Mouse (Mus musculus) layer of hippocampus, postnatal 36 days (tissue): ENCODE results near the gene Mtch1. TPM values are rescaled to one million over a fixed set of nuclear protein-coding genes. Genes with fewer than 3 reads are reported as not detected.
A peak's percentile ranks its signal among the peaks of the same experiment; 100 is the strongest.
"Not testable (repeated sequence)": the region's sequence is repeated elsewhere in the genome, so short reads cannot be mapped to it uniquely, and the experiment has no call there.

Experiments used
- DNase-seq, 2 experiments: peaks; one replicate each; pipeline ENCODE4 v3.0.0; 2022
- total RNA-seq, 2 experiments: library from RNA; stranded (reverse); gene quantifications; 2 replicates each; pipeline ENCODE4 v1.2.3; 2021

The Mtch1 gene
- total RNA-seq, 2 experiments from 2014 or later: 568 to 611 TPM

DNA sequence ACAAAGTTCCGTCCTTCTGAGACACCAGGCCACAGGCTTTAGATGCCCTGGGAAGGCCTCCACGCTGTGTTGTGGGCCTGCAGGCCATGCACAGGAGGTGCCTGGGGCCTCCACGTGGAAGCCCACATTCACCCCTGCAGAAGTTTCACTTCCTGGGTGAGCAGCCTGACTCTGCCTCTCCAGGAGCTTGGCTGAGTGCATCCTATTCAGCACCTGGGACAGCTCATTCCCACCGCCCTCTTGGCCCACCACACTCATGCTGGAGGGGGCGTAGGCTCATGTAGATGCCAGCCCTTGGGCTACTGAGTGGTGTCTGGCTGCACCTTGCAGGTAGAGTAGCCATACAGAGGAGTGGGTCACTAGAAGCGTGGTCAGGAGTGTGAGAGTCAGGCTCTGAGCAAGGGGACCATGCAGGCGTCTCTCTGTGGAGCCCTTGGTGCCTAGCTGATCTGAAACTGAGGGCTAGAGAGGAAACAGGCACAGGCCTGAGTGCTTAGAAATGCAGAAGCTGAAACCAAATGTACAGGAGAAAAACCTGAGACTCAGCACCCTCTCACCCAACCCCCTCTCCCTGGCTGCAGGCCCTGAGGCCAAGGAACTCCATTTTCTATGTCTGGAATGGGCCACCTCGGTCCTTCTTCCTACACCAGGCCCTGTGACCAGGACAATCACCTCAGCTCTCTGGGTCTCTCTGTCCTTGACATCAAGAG is 14.4 kb upstream of the Mtch1 start:
- DNase-seq: no peak

DNA sequence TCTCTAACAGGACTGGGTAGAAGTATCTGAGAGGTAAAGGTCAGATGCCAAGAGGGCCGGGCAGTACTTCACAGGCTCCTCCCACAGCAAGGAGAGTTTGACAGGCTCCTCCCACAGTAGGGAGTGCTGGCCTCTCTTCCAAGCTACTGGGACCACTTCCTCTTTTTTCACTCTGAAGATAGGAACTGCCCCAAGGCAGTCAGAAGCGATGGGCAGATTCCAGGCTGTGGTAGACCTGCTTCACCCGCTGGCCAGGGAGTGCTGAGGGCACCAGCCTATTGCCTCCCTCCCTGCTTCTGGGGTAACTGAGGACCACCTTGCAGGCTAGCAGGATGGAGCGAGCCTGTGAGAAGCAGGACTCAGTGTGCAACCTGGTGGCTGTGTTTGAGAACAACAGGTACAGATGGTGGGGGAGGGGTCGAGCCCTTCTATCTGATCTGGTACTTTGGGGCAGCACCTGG is 13.1 kb upstream of the Mtch1 start, which contains the start of gene Fgd2:
Fgd2 (plus strand) TSS at position 154 of the 461 bp plus-strand sequence.
- no peak for DNase-seq

DNA sequence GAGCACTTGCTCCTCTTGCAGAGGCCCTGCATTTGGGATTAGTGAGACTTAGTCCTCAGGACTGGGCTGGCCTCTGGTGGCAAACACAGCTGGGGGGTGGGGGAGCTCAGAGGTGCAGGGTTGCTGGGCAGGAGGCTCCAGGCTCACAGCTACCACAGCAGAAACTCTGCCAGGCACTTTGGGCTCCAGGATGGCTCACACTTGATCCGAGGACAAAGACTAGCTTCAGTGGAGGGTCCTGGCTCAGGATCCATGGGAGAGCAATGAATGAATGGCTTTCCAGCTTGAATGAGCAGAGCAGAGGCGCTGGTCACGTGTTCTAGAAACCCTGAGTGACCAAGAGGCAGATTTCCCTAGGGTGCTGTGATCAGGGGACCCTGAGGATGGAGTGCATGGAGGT is 11.2 kb upstream of the Mtch1 start:
- DNase-seq: no peak

DNA sequence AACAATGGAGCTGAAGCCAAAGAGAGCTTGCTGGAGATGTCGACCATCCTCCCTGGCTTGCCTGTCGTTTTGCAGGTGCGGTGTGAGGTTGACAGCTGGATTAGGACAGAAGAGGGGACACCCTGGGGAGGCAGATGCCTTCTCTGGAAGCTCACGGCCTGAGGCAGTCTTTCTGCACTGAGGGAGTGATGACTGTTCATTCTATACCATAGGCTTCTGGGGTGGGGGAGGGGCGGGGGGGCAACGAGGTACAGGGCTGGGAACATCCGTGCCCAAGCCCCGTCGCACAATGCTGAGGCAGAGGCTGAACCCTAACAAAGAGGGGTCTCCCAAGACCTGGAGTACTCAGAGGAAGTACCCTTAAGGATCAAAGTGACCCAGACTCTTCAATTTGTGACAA is 9.1 kb upstream of the Mtch1 start:
- peak in 1 of 2 experiments; percentile 2 for DNase-seq

DNA sequence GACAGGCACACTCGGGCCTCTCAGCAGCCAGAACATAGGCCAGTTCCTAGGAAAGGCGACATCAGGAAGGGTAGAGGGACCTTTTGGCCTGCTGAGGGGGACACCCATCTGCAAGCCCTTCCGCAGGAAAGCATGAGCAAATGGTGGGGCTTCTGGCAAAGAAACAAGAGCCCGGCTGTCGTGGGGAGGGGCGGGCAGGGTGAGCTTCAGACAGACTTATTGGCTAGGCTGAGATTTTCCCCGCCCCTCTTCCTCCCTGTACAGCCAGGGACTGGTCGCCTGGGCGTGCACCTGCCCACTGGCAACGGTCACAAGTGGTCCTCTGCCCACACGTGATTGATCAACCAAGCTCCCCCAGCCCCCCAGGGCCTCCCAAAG is 8.7 kb upstream of the Mtch1 start:
- DNase-seq: no peak

DNA sequence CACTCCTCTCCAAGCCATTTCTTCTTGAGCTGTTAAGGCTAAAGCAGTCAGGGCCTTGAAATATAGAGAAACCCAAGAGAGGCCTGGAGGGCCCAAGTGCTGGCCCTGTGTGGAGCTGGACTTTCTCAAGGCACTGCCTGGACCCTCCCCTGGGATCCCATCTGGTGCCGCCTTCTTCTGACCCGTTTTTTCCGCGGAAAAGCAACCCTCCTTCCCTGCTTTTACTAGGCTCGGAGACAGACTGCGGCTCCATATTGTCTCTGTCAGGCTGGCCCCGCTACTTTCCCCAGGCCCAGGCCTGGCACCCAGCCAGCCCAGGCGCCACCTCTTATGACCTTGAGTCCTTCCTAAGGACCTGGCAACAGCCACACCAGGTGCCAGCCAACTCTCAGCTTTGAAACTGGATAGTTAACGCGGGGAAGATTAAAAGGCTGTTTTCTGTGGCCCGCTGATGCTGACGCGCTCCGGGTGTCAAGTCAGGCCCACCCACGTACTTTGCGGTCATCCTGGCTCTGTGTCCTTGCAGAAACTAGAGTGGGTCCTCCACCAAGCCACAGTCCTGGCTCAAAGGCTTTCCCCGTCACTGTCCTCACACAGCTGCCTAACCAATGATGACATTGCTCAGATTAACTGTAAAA is 8.2 kb upstream of the Mtch1 start:
- DNase-seq: peak in 1 of 2 experiments; percentile 23

DNA sequence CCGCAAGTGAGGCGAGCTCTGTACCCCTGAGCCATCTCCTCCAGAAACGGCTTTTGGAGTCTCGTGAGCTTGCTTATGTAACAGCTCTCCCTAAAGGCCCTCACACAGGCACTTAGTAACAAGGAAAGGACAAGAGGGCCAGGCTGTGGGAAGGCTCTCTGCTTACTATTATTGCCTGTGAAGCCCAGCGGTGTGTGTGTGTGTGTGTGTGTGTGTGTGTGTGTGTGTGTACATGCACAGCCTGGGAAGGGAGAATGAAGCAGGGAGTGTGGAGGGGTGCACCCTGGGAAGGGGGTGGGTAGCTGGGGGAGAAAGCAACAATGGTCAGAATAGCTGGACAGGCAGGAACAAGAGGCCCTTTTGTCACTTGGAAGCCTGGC is 7.7 kb upstream of the Mtch1 start:
- peak in 1 of 2 experiments; percentile 18 for DNase-seq

DNA sequence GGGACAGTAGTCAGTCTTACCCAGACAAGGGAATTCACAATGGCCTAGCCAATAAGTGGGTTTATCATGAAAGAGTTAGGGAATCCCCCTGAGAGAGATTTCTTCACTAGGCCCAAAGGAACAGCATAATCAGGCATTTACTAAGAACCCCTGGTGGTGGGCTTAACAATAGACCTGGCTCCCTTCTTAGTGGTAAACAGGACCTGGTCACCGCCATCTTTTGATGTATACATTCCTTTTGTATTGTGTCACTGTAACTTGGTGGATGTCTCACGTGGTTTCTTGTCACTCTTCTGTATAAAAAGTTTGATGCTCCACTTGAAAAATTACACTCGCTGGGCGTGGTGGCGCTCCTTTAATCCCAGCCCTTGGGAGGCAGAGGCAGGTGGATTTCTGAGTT is 3.3 kb upstream of the Mtch1 start:
- DNase-seq: not testable (repeated sequence)

DNA sequence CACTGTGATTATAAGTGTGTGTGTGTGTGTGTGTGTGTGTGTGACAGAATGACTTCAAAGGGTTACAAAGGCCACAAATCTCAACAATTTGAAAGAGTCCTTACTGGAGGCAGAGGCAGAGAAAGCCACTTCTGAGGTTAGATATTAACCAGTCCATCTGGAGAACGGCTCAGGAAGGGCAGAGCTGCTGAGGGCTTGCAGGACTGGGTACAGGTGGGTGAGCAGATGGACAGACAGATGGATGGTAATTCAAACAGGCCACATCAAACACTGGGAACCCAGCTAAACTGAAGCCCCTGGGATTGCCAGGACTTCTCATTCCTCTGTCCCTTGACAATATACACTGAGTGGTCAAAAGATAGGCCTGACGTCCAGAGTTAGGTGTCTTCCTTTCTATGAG is 1.3 kb upstream of the Mtch1 start:
- peak in 1 of 2 experiments; percentile 2 for DNase-seq

DNA sequence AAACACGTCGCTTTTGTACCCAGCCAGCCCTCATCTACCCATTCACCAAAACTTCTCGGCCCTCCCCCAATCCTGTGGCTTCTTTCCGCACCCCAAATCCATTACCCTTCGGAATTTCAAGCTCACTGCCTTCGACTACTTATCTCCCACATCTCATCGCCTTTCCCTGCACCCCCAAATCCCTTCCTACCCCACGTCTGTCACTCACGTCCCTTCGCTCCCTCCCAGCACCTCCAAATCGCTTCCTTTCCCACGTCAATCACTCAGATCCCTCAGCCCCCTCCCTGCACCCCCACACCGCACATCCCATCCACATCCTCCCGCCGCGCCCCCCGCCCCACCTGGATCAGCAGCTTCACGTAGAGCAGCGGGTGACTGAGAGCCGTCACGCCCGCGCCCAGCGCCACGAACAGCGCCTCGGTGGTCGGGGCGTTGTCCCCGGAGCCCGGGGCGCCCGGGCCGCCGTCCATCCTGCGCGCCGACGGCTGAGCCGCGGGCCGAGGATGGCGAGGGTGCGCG is 549 bp downstream of the Mtch1 start:
- peak in 1 of 2 experiments; percentile 49 for DNase-seq

DNA sequence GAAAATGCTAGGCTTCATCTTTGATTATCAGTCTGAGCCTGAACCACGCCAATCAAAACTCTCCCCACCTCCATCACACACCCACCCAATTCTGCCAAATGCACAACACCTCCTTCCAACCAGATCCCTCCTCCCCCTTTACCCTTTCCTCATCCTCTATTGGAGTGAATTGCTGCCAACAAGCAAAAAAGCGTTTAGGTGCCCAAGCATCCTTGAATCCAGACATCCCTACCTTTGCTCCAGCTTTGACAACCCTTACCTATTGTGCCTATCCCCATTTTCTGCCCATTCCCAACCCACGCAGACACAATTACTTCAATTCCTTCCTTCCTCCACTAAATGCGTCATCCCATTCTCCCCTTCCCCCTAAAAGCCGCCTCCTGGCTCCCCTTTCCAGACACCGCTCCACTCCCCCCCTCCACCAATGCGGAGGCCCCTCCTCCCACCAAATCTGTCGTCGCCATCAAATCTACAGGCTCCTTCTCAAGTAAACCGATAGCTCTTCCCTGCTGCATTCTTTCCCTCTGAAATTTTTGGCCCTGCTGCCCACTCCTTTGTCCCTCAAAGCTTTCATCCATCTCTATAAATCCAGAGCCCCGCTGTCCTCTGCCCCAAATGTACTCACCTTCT is 1.1 kb downstream of the Mtch1 start:
- DNase-seq: peak; percentile 63 to 78

DNA sequence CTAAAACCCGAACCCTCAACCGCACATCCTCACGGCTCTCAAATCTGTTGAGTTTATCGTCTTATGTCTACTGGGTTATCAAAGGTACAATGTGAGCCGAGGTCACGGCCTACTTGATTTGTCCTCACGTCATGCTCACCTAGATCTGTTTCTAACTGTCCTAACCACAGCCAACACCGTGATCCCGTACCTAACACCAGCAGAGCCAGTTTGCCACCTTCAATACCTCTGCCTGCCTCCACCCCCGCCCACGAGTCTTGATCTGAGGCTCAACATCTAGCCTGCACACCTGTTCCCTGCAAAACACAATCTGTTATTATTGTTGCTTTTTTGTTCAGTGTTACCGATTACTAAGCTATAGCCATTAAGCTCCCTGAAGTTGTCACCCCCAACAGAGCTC is 2.5 kb downstream of the Mtch1 start:
- DNase-seq: peak in 1 of 2 experiments; percentile 1

DNA sequence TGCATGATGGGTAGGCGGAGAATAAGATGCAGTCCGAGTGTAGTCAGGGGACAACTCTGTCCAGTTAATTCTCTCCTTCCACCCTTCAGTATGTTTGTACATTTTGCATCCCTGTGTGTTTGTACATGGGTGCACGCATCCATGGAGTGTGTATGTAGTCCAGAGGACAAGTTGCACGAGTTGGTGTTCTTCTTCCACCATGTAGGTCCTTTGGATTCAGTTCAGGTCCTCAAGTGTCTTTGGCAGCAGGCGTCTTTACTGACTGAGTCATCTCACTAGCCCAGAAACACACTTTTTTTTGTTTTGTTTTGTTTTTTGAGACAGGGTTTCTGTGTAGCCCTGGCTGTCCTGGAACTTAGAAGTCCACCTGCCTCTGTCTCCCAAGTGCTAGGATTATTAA is 4.5 kb downstream of the Mtch1 start:
- no peak for DNase-seq

DNA sequence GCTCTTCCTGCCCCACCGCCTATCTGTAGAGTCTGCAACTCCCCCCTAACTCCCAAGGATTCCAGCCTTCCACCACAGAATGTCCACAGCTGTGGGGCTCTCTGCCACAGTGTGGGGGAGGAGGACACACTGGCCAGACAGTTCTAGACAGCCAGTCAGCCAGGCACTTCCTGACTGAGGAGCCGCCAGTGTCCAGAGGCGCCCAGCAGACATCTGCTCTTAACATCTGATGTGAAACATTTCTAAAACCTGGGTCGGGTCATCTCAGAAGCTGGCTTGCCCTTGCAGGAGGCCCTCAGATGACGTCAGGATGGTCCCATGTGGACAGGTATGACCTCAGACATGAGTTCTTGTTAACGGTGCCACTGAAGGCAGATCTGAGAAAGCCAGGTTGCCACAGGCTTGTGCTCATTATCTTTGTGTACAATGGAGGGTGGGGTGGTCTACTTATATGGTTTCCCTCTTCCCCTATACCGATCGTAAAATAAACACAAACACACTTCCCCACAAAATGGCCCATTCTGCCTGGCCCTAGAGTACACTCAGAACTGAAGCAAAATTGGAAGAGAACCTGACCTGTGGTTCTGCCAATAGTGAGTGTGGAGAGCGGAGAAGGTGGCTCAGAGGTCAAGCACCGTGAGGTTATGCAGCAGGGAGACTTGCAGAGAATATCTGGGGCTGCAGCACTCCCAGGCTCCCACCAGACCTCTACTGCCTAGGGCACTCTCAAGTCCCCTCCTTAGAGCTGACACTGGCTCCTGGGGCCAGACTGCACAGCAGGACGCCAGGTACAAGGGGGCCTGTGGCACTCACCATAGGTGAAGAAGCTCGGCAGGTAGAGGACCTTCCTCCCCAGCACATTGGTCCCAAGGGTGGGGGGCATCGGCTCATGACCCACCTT is 5.5 kb downstream of the Mtch1 start:
- DNase-seq: peak in 1 of 2 experiments; percentile 44

DNA sequence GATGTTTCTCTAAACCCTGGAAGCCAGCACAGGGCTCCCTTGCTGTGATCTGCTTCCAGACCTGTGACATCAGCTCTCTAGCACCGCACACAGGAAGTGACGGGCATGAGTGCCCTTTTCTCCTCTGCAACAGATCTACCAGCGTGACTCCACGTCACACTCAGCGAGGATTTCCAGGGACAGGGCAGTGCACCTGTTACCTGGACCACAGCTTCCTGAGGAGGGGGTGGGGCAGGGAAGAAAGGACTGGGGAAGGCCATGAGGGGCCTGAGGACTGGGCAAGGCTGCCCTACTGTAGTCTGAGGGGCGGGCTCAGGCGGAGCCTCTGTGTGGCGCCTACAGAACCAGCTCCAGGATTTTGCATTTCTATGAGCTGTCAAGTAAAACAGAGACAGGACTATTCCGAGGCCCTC is 6.1 kb downstream of the Mtch1 start:
- DNase-seq: peak in 1 of 2 experiments; percentile 29

DNA sequence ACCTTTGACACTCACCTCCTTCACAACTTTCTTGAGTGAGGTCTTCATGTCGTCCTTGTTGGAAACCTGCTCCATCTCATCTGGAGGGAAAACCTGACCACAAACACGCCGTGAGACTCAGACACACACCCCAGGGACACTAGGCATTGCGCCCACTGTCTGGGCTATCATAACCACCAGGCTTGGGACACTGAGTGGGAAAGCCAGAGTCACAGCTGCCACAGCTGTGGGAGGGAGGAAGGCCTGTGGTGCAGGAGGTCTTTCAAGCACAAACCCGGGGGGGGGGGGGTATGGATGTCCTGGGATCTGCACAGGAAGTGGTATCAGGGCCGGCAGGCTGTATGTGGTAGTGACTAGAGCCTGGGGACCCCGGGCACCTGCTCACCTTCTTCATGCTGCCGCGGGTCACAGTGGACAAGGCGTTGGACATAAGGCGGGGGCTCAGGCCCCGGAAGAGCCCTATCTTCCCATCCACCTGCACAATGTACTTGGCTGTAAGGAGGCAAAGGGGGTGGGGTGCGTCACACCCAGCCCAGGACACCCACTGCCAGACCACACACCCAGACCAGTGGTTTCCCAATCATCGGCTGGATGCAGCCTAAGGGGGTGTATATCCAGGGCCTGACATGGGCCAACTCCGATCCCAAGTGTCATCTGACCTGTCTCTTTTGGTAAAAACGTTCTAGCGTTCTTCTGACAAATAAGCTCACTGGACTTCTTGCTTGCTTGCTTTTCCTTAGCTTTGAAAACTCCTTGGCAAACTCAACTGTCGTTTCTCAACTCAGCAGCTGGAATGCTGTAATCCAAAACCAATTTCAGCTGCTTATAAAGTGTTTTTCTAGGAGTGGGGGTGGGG is 7.1 kb downstream of the Mtch1 start:
- DNase-seq: no peak

DNA sequence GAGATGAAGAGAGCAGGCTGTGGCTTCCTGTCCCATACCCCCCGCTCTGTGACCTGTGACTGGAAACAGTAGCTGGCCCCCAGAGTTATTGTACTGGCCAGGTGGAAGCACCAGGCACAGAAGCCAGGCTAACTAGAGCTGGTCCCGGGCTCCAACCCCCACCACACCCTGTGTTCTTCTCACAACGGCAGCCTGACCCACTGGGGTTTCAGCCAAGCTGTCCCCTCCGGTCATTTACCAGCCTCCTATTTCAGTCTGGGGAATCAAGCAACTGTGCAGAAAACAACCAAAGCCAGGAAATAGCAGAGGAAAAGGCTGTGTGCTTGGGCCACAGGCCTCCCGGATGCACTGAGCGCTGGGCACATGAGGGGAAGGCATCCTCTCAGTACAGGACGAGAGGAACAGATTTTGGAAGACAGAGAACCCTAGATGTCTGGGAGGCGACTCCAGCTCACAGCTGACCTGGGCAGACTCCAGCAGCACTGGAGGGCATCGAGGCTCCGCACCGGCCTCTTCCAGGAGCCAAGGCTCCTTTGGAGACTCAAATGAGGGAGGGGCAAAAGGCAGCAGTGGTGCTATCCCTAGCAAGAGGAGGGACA is 8.5 kb downstream of the Mtch1 start:
- DNase-seq: peak in 1 of 2 experiments; percentile 17

DNA sequence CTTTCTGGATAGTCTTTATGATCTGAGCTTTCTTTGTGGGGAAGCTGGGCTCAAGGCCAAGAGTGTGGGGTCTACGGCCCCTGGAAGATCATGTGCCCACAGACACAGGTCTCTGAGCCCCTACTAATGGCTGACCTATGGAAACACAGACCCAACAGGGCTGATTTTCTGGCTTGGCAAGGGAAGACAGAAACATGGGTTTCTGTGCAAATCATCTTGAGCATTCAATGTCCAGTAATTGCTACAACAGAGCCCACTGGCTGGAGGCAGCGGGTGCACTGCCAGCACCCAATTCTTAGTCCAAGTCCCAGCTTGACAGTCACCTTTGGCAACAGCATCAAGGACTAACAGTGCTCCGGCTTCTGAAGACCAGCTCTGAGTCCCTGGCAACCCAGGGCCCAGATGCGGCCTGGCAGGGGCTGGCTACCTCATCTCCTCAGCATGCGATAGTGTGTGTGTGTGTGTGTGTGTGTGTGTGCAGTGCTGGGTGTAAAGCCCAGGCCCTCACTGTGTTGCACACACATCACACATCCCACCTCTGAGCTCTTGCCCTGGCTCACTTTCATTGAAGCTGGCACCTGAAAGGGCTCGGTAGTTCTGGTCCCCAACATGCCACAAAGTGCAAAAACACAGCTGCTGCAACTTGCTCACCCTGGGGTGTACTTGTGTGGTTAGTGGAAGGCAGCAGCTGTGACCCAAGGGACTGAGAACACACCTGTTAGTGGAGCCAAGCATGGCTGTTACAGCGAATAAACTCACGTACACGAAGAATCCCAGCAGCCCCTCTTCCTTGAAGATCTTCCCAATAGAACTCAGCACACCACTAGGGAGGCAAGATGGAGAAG is 9.5 kb downstream of the Mtch1 start:
- DNase-seq: no peak

DNA sequence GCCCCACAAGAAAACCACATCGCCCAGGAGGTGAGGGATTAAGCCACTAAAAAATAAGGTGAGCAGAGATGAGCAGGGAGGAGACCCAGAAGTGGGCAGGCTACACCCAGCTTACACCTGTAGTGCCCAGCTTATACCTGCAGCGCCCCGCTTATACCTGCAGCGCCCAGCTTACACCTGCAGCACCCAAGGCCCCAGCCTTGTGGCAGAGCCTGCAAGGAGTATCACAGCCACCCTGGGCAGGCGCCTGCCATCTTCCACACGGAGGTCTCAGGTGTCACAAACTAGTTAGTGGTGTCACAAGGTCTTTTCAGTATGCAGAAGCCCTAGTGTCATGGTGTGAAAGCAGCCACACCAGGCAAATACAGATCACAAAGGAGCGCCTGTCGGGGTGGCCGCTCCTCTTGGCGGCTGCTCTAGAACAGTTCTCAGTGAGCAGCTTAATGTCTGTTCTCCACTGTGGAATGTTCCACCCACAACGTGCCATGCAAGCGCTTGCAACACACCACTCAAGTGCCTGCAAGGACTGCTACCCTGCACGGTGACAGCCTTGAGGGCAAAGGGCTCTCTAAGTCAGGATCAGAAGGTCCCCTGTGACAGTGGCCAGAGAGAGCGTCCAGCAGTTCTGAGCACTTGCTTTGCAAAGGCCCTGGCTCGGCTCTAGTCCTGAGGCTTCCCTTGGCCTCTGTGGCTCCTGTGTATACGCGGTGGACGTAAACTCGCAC is 11.3 kb downstream of the Mtch1 start:
- no peak for DNase-seq
